Mouse (Mus musculus) CH12.LX (cell line): Measurements from ENCODE around the gene Ubap2l. TPM values are rescaled to one million over a fixed set of nuclear protein-coding genes. Genes with fewer than 3 reads are reported as not detected.

ENCODE experiments used
- DNase-seq: peaks from one replicate; pipeline ENCODE4 v3.0.0-alpha.2; 2013; ENCODE audit errors: extremely low read depth
- H3K27ac ChIP-seq: 2 replicates; pipeline ENCODE4 v1.5.1; 2012; ENCODE audit warnings: low read depth, mild to moderate bottlenecking, control low read depth, moderate library complexity; ENCODE audit not compliant: insufficient read depth
- H3K27me3 ChIP-seq: replicated peaks from 2 replicates; pipeline ENCODE3; 2012; ENCODE audit warnings: inconsistent platforms
- H3K36me3 ChIP-seq, 2 experiments: replicated peaks in 1 of 2; 2 replicates each; pipeline versions ENCODE3 to v1.6.1; 2012; ENCODE audit warnings: inconsistent platforms in 1 of 2, low read length in 1 of 2, mild to moderate bottlenecking in 1 of 2, mixed read lengths in 1 of 2, moderate library complexity in 1 of 2; ENCODE audit not compliant: control insufficient read depth in 1 of 2, insufficient read depth in 1 of 2
- H3K4me1 ChIP-seq, 2 experiments: 2 replicates each; pipeline ENCODE4 v1.6.1; 2012; ENCODE audit warnings: inconsistent platforms in 1 of 2, moderate library complexity in 1 of 2; ENCODE audit not compliant: insufficient read depth in 2 of 2, control insufficient read depth in 1 of 2
- H3K4me2 ChIP-seq: 2 replicates; pipeline ENCODE4 v1.6.1; 2012; ENCODE audit warnings: low read depth, mild to moderate bottlenecking, control low read depth; ENCODE audit not compliant: poor library complexity, insufficient read depth, severe bottlenecking
- H3K4me3 ChIP-seq, 3 experiments: fragments of 150-350 bp in 1 of 3; sonication (generic) in 1 of 3; replicated peaks in 1 of 3; 2 replicates each; pipeline versions ENCODE3 to v1.5.1; 2011 to 2012; ENCODE audit warnings: low read depth in 2 of 3, low read length in 2 of 3, mild to moderate bottlenecking in 2 of 3, moderate library complexity in 2 of 3, control low read depth in 1 of 3, improper control_type of control experiment in 1 of 3, inconsistent platforms in 1 of 3, mixed read lengths in 1 of 3; ENCODE audit not compliant: poor library complexity in 1 of 3
- H3K79me2 ChIP-seq: replicated peaks from 2 replicates; pipeline ENCODE4 v1.6.1; 2012; ENCODE audit warnings: mild to moderate bottlenecking, moderate library complexity; ENCODE audit not compliant: control insufficient read depth, poor library complexity, insufficient read depth, severe bottlenecking; ENCODE audit errors: extremely low read depth
- H3K9ac ChIP-seq: 2 replicates; pipeline ENCODE4 v1.6.1; 2012; ENCODE audit warnings: low read depth, mild to moderate bottlenecking, control low read depth, moderate library complexity; ENCODE audit not compliant: insufficient read depth
- H3K9me3 ChIP-seq: replicated peaks from 2 replicates; pipeline ENCODE3; 2012; ENCODE audit warnings: low read length, inconsistent platforms, mixed read lengths
- BHLHE40 ChIP-seq: IDR thresholded peaks from 2 replicates; pipeline ENCODE4 v1.6.1; 2011; ENCODE audit warnings: mild to moderate bottlenecking, low read depth, low read length, improper control_type of control experiment
- CHD1 ChIP-seq: IDR thresholded peaks from 2 replicates; pipeline ENCODE4 v1.6.1; 2012; ENCODE audit warnings: low read depth, low read length, improper control_type of control experiment, inconsistent platforms
- CHD2 ChIP-seq: IDR thresholded peaks from 2 replicates; pipeline ENCODE4 v1.6.1; 2011; ENCODE audit warnings: low read length, improper control_type of control experiment
- CTCF ChIP-seq, 2 experiments: IDR thresholded peaks in 1 of 2; conservative IDR thresholded peaks in 1 of 2; 2 replicates each; pipeline ENCODE4 v1.5.1; 2011 to 2012; ENCODE audit warnings: low read depth in 2 of 2, low read length in 2 of 2, improper control_type of control experiment in 1 of 2, inconsistent platforms in 1 of 2, mild to moderate bottlenecking in 1 of 2, moderate library complexity in 1 of 2
- E2F4 ChIP-seq: IDR thresholded peaks from 2 replicates; pipeline ENCODE4 v1.6.1; 2011; ENCODE audit warnings: low read depth, low read length, improper control_type of control experiment; ENCODE audit not compliant: insufficient replicate concordance
- ELF1 ChIP-seq: IDR thresholded peaks from 2 replicates; pipeline ENCODE4 v1.6.1; 2014; ENCODE audit warnings: low read depth, mild to moderate bottlenecking, inconsistent platforms, low read length, improper control_type of control experiment
- EP300 ChIP-seq: IDR thresholded peaks from 2 replicates; pipeline ENCODE4 v1.6.1; 2011; ENCODE audit warnings: low read length, improper control_type of control experiment
- ETS1 ChIP-seq: conservative IDR thresholded peaks from 2 replicates; pipeline ENCODE4 v1.6.1; 2012; ENCODE audit warnings: low read depth, mild to moderate bottlenecking, inconsistent platforms, low read length, improper control_type of control experiment, moderate library complexity
- GABPA ChIP-seq: IDR thresholded peaks from 2 replicates; pipeline ENCODE4 v1.6.1; 2012; ENCODE audit warnings: low read depth, low read length, improper control_type of control experiment, inconsistent platforms; ENCODE audit not compliant: insufficient replicate concordance
- HCFC1 ChIP-seq: IDR thresholded peaks from 2 replicates; pipeline ENCODE4 v1.6.1; 2012; ENCODE audit warnings: low read depth, mild to moderate bottlenecking, inconsistent platforms, low read length, improper control_type of control experiment
- IRF4 ChIP-seq: IDR thresholded peaks from 2 replicates; pipeline ENCODE4 v1.6.1; 2014; ENCODE audit warnings: low read depth, mild to moderate bottlenecking, inconsistent platforms, low read length, improper control_type of control experiment
- JUN ChIP-seq: IDR thresholded peaks from 2 replicates; pipeline ENCODE4 v1.6.1; 2011; ENCODE audit warnings: low read depth, mild to moderate bottlenecking, low read length, improper control_type of control experiment, moderate library complexity; ENCODE audit not compliant: insufficient read depth
- JUND ChIP-seq: conservative IDR thresholded peaks from 2 replicates; pipeline ENCODE4 v1.6.1; 2011; ENCODE audit warnings: low read depth, low read length, improper control_type of control experiment
- KAT2A ChIP-seq: IDR thresholded peaks from 2 replicates; pipeline ENCODE4 v1.6.1; 2012; ENCODE audit warnings: low read length, improper control_type of control experiment, inconsistent platforms; ENCODE audit not compliant: insufficient replicate concordance
- MAFK ChIP-seq: IDR thresholded peaks from 2 replicates; pipeline ENCODE4 v1.6.1; 2011; ENCODE audit warnings: low read length, improper control_type of control experiment; ENCODE audit not compliant: insufficient replicate concordance
- MAX ChIP-seq: IDR thresholded peaks from 2 replicates; pipeline ENCODE4 v1.6.1; 2011; ENCODE audit warnings: low read length, improper control_type of control experiment
- MAZ ChIP-seq: IDR thresholded peaks from 2 replicates; pipeline ENCODE4 v1.6.1; 2012; ENCODE audit warnings: low read depth, mild to moderate bottlenecking, inconsistent platforms, low read length, improper control_type of control experiment, moderate library complexity
- MEF2A ChIP-seq: IDR thresholded peaks from 2 replicates; pipeline ENCODE4 v1.6.1; 2014; ENCODE audit warnings: low read depth, mild to moderate bottlenecking, inconsistent platforms, low read length, improper control_type of control experiment, borderline replicate concordance
- MXI1 ChIP-seq: IDR thresholded peaks from 2 replicates; pipeline ENCODE4 v1.6.1; 2011; ENCODE audit warnings: mild to moderate bottlenecking, low read depth, low read length, improper control_type of control experiment
- MYC ChIP-seq: IDR thresholded peaks from 2 replicates; pipeline ENCODE4 v1.6.1; 2011; ENCODE audit warnings: low read depth, mild to moderate bottlenecking, improper control_type of control experiment, low read length
- NELFE ChIP-seq: IDR thresholded peaks from 2 replicates; pipeline ENCODE4 v1.6.1; 2011; ENCODE audit warnings: low read depth, low read length, improper control_type of control experiment
- NRF1 ChIP-seq: IDR thresholded peaks from 2 replicates; pipeline ENCODE4 v1.6.1; 2014; ENCODE audit warnings: low read depth, mild to moderate bottlenecking, inconsistent platforms, low read length, improper control_type of control experiment, moderate library complexity
- PAX5 ChIP-seq: IDR thresholded peaks from 2 replicates; pipeline ENCODE4 v1.6.1; 2012; ENCODE audit warnings: low read length, inconsistent platforms, mixed read lengths
- POLR2A ChIP-seq: IDR thresholded peaks from 2 replicates; pipeline ENCODE4 v1.6.1; 2011; ENCODE audit warnings: low read depth, mild to moderate bottlenecking, improper control_type of control experiment, low read length
- POLR2AphosphoS2 ChIP-seq: IDR thresholded peaks from 2 replicates; pipeline ENCODE4 v1.6.1; 2011; ENCODE audit warnings: low read depth, low read length, improper control_type of control experiment
- RAD21 ChIP-seq: IDR thresholded peaks from 2 replicates; pipeline ENCODE4 v1.6.1; 2011; ENCODE audit warnings: low read depth, mild to moderate bottlenecking, low read length, improper control_type of control experiment, moderate library complexity
- RCOR1 ChIP-seq: conservative IDR thresholded peaks from 2 replicates; pipeline ENCODE4 v1.6.1; 2012; ENCODE audit warnings: low read depth, mild to moderate bottlenecking, inconsistent platforms, low read length, improper control_type of control experiment
- SIN3A ChIP-seq: IDR thresholded peaks from 2 replicates; pipeline ENCODE4 v1.6.1; 2012; ENCODE audit warnings: low read length, improper control_type of control experiment, inconsistent platforms
- SMC3 ChIP-seq: IDR thresholded peaks from 2 replicates; pipeline ENCODE4 v1.6.1; 2011; ENCODE audit warnings: low read depth, low read length, improper control_type of control experiment
- TBP ChIP-seq: conservative IDR thresholded peaks from 2 replicates; pipeline ENCODE4 v1.6.1; 2011; ENCODE audit warnings: low read depth, low read length, improper control_type of control experiment
- TCF12 ChIP-seq: IDR thresholded peaks from 2 replicates; pipeline ENCODE4 v1.6.1; 2014; ENCODE audit warnings: low read depth, mild to moderate bottlenecking, inconsistent platforms, low read length, improper control_type of control experiment
- UBTF ChIP-seq: IDR thresholded peaks from 2 replicates; pipeline ENCODE4 v1.6.1; 2012; ENCODE audit warnings: low read depth, mild to moderate bottlenecking, inconsistent platforms, low read length, improper control_type of control experiment, moderate library complexity
- USF1 ChIP-seq: IDR thresholded peaks from 2 replicates; pipeline ENCODE4 v1.6.1; 2014; ENCODE audit warnings: low read depth, mild to moderate bottlenecking, inconsistent platforms, low read length, improper control_type of control experiment
- USF2 ChIP-seq: conservative IDR thresholded peaks from 2 replicates; pipeline ENCODE4 v1.6.1; 2011; ENCODE audit warnings: low read depth, low read length, improper control_type of control experiment
- ZC3H11A ChIP-seq: IDR thresholded peaks from 2 replicates; pipeline ENCODE4 v1.6.1; 2012; ENCODE audit warnings: low read depth, mild to moderate bottlenecking, inconsistent platforms, low read length, improper control_type of control experiment
- ZKSCAN1 ChIP-seq: IDR thresholded peaks from 2 replicates; pipeline ENCODE4 v1.6.1; 2012; ENCODE audit warnings: low read depth, inconsistent platforms, low read length, improper control_type of control experiment, borderline replicate concordance
- ZMIZ1 ChIP-seq: IDR thresholded peaks from 2 replicates; pipeline ENCODE4 v1.6.1; 2012; ENCODE audit warnings: low read depth, mild to moderate bottlenecking, inconsistent platforms, low read length, improper control_type of control experiment
- ZNF384 ChIP-seq: IDR thresholded peaks from 2 replicates; pipeline ENCODE4 v1.6.1; 2012; ENCODE audit warnings: low read depth, low read length, improper control_type of control experiment, inconsistent platforms
- dilution Hi-C: fragments of 300-500 bp; cut with MboI; formaldehyde crosslinking; loops from 2 replicates; pipeline ENCODE4 v1.14.3; 2020; ENCODE audit warnings: low sequenced_read_pairs; ENCODE audit not compliant: extremely low pct_unique_long_range_greater_than_20kb, extremely low pct_ligation_motif_present
- in situ Hi-C: fragments of 300-500 bp; cut with MboI; formaldehyde crosslinking; loops from 3 replicates; pipeline ENCODE4 v1.14.3; 2019; ENCODE audit warnings: low sequenced_read_pairs, low pct_ligation_motif_present, low pct_unique_long_range_greater_than_20kb, mixed read lengths
- polyA plus RNA-seq: library from polyadenylated mRNA; unstranded; fragments of >175 nt; gene quantifications from 2 replicates; pipeline ENCODE4 v1.2.1, GENCODE M21; 2012; ENCODE audit warnings: low read depth; ENCODE audit not compliant: insufficient read length
- total RNA-seq, 2 experiments: library from RNA; depleted of rRNA; stranded (reverse); fragments of 300-350 nt in 1 of 2; fragments of >200 nt in 1 of 2; gene quantifications; 2 replicates each; pipeline ENCODE4 v1.2.3; 2012 to 2014

Ubap2l gene
- total and polyA plus RNA-seq, 3 experiments: 49.0 to 201 (median 72.6) TPM

GRCm38 (mm10) chr3:89998612-89999054 lies 53.8 kb downstream of the Ubap2l start, which contains the start of gene Hax1:
Hax1 (minus strand) TSS chr3:89998780.
- H3K4me2 ChIP-seq: peak within 1 kb of the TSS; percentile 97
- no peaks in the 10 kb centered on the region for H3K9me3 ChIP-seq
- TF ChIP-seq UBTF: no peak
- peak; percentile 84 for TF ChIP-seq HCFC1
- TF ChIP-seq MAZ: no peak
- no peak for TF ChIP-seq E2F4
- TF ChIP-seq USF1: no peak
- no peak for TF ChIP-seq USF2
- TF ChIP-seq ZC3H11A: no peak
- TF ChIP-seq GABPA: no peak
- no peak for TF ChIP-seq ZNF384
- TF ChIP-seq RAD21: no peak
- no peak for TF ChIP-seq JUND
- TF ChIP-seq KAT2A: peak; percentile 74; the same call in 1 of the 2 replicates
- TF ChIP-seq NRF1: no peak
- TF ChIP-seq ZMIZ1: peak; percentile 73
- peak; percentile 91 for TF ChIP-seq NELFE
- no peak; the same call in 1 of the 2 replicates for TF ChIP-seq IRF4
- TF ChIP-seq CHD1: no peak
- no peak for TF ChIP-seq ZKSCAN1
- peak; percentile 91 for TF ChIP-seq TCF12
- TF ChIP-seq ELF1: peak; percentile 34; the same call in 1 of the 2 replicates
- TF ChIP-seq MEF2A: no peak
- TF ChIP-seq EP300: no peak
- no peak for TF ChIP-seq PAX5
- no peak for TF ChIP-seq JUN
- TF ChIP-seq MAX: peak; percentile 30; the same call in 1 of the 2 replicates
- TF ChIP-seq SMC3: no peak
- no peak for TF ChIP-seq ETS1
- TF ChIP-seq POLR2A: peak; percentile 92
- TF ChIP-seq BHLHE40: peak; percentile 42; the same call in 1 of the 2 replicates
- peak; percentile 61; the same call in 1 of the 2 replicates for TF ChIP-seq MXI1
- no peak for TF ChIP-seq CTCF (conservative IDR thresholded peaks at IDR 0.05 in 1 of 2, IDR thresholded peaks at IDR 0.05 in 1 of 2; ENCODE audit: low read depth in 2 of 2, low read length in 2 of 2)
- TF ChIP-seq POLR2AphosphoS2: peak; percentile 88
- TF ChIP-seq RCOR1: no peak
- peak; percentile 93 for TF ChIP-seq TBP
- peak; percentile 47; the same call in 1 of the 2 replicates for TF ChIP-seq MYC
- peak; percentile 58; the same call in 1 of the 2 replicates for TF ChIP-seq CHD2
- no peak for TF ChIP-seq MAFK
- TF ChIP-seq SIN3A: peak; percentile 67; the same call in 1 of the 2 replicates
- H3K36me3 ChIP-seq: peaks cover 47 to 61% of the 10 kb centered on the region in 2 experiments
- dilution Hi-C loops: no loop called here
- peaks cover 25% of the 10 kb centered on the region for H3K79me2 ChIP-seq
- no peaks in the 10 kb centered on the region for H3K27me3 ChIP-seq
- peak; percentile 94 for DNase-seq
- H3K9ac ChIP-seq: peak within 1 kb of the TSS; percentile 99
- peaks cover 0 to 22% of the 10 kb centered on the region in 2 experiments; a peak in 2 of 4 replicates for H3K4me1 ChIP-seq
- peak within 1 kb of the TSS; percentile 82 for H3K27ac ChIP-seq
- in situ Hi-C loops: no loop called here
- peak within 1 kb of the TSS; percentile 87 to 99 (median 94) for H3K4me3 ChIP-seq
